Mouse (Mus musculus) spleen, adult 12 weeks (tissue): ENCODE data around the gene Zkscan17.
"Not testable (repeated sequence)": the region's sequence is repeated elsewhere in the genome, so short reads cannot be mapped to it uniquely, and the experiment has no call there.

Experiments
- DNase-seq: peaks from one replicate; pipeline ENCODE4 v3.0.0; 2022; ENCODE audit warnings: low spot score

The Zkscan17 gene

GRCm38 (mm10) chr11:59526472-59527080, at the start of gene Zkscan17:
Gene Zkscan17, minus strand, starts transcription at chr11:59526751.
- DNase-seq: no peak

- not testable (repeated sequence) for DNase-seq
These were observed 49.6 kb upstream of the Zkscan17 start, which contains the start of gene Olfr222 for GRCm38 (mm10) chr11:59576135-59576534. Gene Olfr222, minus strand, starts transcription at chr11:59576235.

GRCm38 (mm10) chr11:59575726-59576125, 49.2 kb upstream of the Zkscan17 start:
- no peak for DNase-seq

GRCm38 (mm10) chr11:59569306-59569705, 42.8 kb upstream of the Zkscan17 start:
- DNase-seq: no peak

GRCm38 (mm10) chr11:59562837-59563236, 36.3 kb upstream of the Zkscan17 start:
- no peak for DNase-seq

GRCm38 (mm10) chr11:59562336-59562735, 35.8 kb upstream of the Zkscan17 start:
- no peak for DNase-seq

GRCm38 (mm10) chr11:59560906-59561305, 34.4 kb upstream of the Zkscan17 start:
- no peak for DNase-seq

- DNase-seq: no peak
These were observed 28.0 kb upstream of the Zkscan17 start for GRCm38 (mm10) chr11:59554535-59554934.

GRCm38 (mm10) chr11:59554127-59554526, 27.6 kb upstream of the Zkscan17 start:
- DNase-seq: no peak

- DNase-seq: no peak
These were observed 17.5 kb upstream of the Zkscan17 start for GRCm38 (mm10) chr11:59544005-59544404.

- DNase-seq: no peak
These were observed 16.8 kb upstream of the Zkscan17 start for GRCm38 (mm10) chr11:59543376-59543775.

- DNase-seq: no peak
These were observed 15.9 kb upstream of the Zkscan17 start for GRCm38 (mm10) chr11:59542442-59542841.

GRCm38 (mm10) chr11:59541324-59541723, 14.8 kb upstream of the Zkscan17 start, which contains the start of gene Nlrp3:
Gene Nlrp3, plus strand, starts transcription at chr11:59541568.
- no peak for DNase-seq

GRCm38 (mm10) chr11:59540123-59540522, 13.6 kb upstream of the Zkscan17 start:
- no peak for DNase-seq

GRCm38 (mm10) chr11:59538387-59538786, 11.8 kb upstream of the Zkscan17 start:
- DNase-seq: no peak

- DNase-seq: no peak
These were observed 10.9 kb upstream of the Zkscan17 start for GRCm38 (mm10) chr11:59537218-59538130.

GRCm38 (mm10) chr11:59531562-59531961, 5.0 kb upstream of the Zkscan17 start:
- no peak for DNase-seq

- DNase-seq: no peak
These were observed 4.5 kb upstream of the Zkscan17 start for GRCm38 (mm10) chr11:59530870-59531535.

- DNase-seq: no peak
These were observed 3.7 kb upstream of the Zkscan17 start for GRCm38 (mm10) chr11:59530221-59530620.

GRCm38 (mm10) chr11:59525237-59525636, 1.3 kb downstream of the Zkscan17 start:
- peak; percentile 22 for DNase-seq

GRCm38 (mm10) chr11:59524150-59524549, 2.4 kb downstream of the Zkscan17 start:
- DNase-seq: no peak

GRCm38 (mm10) chr11:59519741-59520495, 6.6 kb downstream of the Zkscan17 start:
- DNase-seq: no peak
